Mouse (Mus musculus) urinary bladder, postnatal 4 days (tissue): Measurements from ENCODE around the gene Coa3.
"Not testable (repeated sequence)": the region's sequence is repeated elsewhere in the genome, so short reads cannot be mapped to it uniquely, and the experiment has no call there.

Source experiments
- DNase-seq, 2 experiments: peaks; one replicate each; pipeline ENCODE4 v3.0.0; 2021 to 2022; ENCODE audit warnings: low spot score in 2 of 2

Coa3 gene

GRCm38 (mm10) chr11:101278223-101279192 lies at the start of gene Coa3, which contains the start of gene Cntd1:
TSS of gene Coa3 (minus strand) at chr11:101279114.
TSS of gene Cntd1 (plus strand) at chr11:101279012.
- DNase-seq = peak; percentile 73 to 79

- DNase-seq = no peak
These were observed 48.4 kb upstream of the Coa3 start for GRCm38 (mm10) chr11:101327311-101327710.

- no peak for DNase-seq
These were observed 47.2 kb upstream of the Coa3 start for GRCm38 (mm10) chr11:101326147-101326546.

- DNase-seq = not testable (repeated sequence)
These were observed 46.3 kb upstream of the Coa3 start for GRCm38 (mm10) chr11:101325201-101325600.

GRCm38 (mm10) chr11:101324763-101325162 lies 45.8 kb upstream of the Coa3 start, which contains the start of gene Aoc2:
TSS of gene Aoc2 (plus strand) at chr11:101325063.
- DNase-seq = no peak

GRCm38 (mm10) chr11:101323609-101324008 lies 44.7 kb upstream of the Coa3 start:
- peak in 1 of 2 experiments; percentile 49 for DNase-seq

GRCm38 (mm10) chr11:101316501-101316917 lies 37.6 kb upstream of the Coa3 start:
- DNase-seq = no peak

- peak; percentile 87 to 94 for DNase-seq
These were observed 37.0 kb upstream of the Coa3 start, which contains the start of gene Psme3 for GRCm38 (mm10) chr11:101315665-101316500. TSS of gene Psme3 (plus strand) at chr11:101316213.

GRCm38 (mm10) chr11:101315082-101315650 lies 36.3 kb upstream of the Coa3 start:
- DNase-seq = no peak

GRCm38 (mm10) chr11:101314567-101314966 lies 35.7 kb upstream of the Coa3 start:
- no peak for DNase-seq

GRCm38 (mm10) chr11:101312150-101312549 lies 33.2 kb upstream of the Coa3 start:
- no peak for DNase-seq

GRCm38 (mm10) chr11:101311083-101311482 lies 32.2 kb upstream of the Coa3 start:
- no peak for DNase-seq

GRCm38 (mm10) chr11:101307744-101308143 lies 28.8 kb upstream of the Coa3 start:
- DNase-seq = no peak

GRCm38 (mm10) chr11:101302004-101302798 lies 23.3 kb upstream of the Coa3 start, which contains the start of gene Becn1:
TSS of gene Becn1 (minus strand) at chr11:101302286.
- DNase-seq = peak; percentile 91 to 99

- DNase-seq = peak in 1 of 2 experiments; percentile 67
These were observed 22.5 kb upstream of the Coa3 start for GRCm38 (mm10) chr11:101301299-101302003.

- no peak for DNase-seq
These were observed 22.0 kb upstream of the Coa3 start for GRCm38 (mm10) chr11:101300881-101301280.

- DNase-seq = no peak
These were observed 16.3 kb upstream of the Coa3 start for GRCm38 (mm10) chr11:101295191-101295590.

- DNase-seq = no peak
These were observed 12.3 kb upstream of the Coa3 start for GRCm38 (mm10) chr11:101291231-101291630.

- DNase-seq = no peak
These were observed 8.4 kb upstream of the Coa3 start for GRCm38 (mm10) chr11:101287306-101287705.

GRCm38 (mm10) chr11:101283805-101284204 lies 4.9 kb upstream of the Coa3 start:
- no peak for DNase-seq
